Mouse (Mus musculus): ENCODE measurements around the gene Rrp12.
"Not testable (repeated sequence)": the region's sequence is repeated elsewhere in the genome, so short reads cannot be mapped to it uniquely, and the experiment has no call there.

The Rrp12 gene

DNA sequence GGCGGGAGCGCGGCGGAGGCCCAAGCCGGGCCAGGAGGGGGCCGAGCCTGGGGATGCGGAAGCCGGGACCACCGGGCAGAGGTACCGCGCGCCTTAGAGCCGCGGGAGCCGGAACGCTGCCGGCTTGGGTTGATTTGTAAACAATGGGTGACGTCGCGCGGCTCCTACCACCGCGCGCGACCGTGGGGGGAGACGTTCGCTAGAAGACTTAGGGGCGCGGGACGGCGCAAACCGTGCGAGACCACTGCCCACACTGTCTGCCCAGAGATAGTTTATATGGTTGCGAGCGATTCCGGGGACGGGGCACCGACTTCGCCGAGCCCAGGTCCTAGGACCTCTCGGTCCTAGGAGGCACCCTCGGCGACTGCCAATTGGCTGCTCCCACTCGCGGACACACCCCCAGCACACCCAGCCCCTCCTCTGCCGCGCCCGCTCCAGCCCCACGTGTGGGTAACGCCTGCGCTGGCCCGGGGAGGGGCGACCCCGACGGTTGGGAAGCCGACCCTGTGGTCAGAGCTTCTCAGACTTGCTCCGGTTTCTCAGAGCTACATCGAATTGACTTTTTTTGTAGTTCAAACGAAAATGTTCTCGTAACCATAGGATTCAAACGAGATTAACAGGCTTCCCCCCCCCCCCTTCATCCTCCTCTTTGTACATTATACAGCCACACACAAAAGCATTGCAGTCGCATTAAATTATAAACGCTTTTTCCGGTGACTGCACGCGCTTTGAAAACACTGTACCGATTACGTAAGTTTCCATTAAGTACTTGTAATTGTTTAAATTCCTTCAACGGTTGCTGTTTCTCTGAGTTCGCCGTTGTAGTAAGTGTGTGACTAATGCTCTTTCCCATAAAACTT, 47.8 kb downstream of the Rrp12 start, which contains the start of gene Frat2:
TSS of gene Frat2 (minus strand) at position 141 of the 860 bp plus-strand sequence.
- DNase-seq = peak; percentile 91 to 94

- DNase-seq = not testable (repeated sequence)
These were observed 48.4 kb downstream of the Rrp12 start for GRCm38 (mm10) chr19:41847614-41847991.

DNA sequence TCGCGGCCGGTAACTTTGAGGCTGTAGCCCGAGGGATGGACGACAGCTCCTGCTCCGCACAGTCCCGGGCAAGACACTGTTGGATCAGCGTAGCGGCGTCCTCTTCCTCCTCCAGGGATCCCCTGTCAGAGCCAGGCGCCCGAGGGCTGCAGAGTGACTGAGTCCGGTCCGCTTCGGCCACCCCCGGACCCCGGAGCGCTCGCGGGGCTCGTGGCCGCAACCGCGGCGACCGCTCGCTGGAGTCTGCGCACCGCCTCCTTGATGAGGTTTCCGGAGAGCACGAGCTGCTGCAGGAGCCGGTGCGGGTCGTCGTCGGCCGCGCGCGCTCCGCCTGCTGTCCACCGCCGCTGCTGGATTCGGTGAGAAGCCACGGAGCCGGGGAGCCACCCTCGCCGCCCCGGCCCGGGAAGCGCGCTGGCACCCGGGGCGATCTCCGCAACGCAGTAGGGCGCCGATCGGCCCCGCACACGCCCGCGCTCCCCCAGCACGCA, 48.8 kb downstream of the Rrp12 start:
- DNase-seq = peak; percentile 62 to 67

DNA sequence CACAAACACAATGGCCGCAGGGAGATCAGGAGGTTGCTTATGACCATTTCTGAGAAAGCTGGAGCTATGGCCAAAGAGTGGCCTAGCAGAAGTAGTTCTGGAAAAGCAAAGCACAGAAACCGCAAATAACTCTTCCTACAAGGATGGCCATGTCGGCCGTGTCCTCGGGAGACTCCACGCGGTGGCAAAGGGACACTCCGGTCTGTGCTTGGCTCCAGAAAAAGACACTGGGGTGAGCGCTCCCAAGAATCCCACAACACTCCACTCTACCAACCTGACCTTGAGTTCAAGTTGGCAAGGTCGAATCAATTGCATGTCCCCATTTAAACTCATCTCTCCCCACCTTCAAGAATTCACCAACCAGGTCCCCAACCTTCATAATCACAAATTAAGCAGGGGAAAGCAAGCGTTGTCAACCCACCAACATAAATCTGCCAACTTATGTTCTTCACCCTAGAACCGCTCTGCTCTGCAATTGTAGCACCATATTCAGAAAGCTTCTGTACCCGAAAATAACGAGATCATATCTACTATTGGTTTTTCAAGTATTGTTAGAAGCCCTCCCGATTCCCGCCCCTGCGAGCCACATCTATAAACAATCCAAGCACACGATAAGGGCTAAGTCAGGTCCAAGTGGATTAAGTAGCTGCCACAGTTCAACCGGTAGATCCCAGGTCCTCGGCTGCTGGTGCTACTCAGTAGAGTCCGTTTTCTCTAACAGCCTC, 49.4 kb downstream of the Rrp12 start:
- peak; percentile 25 to 38 for DNase-seq

DNA sequence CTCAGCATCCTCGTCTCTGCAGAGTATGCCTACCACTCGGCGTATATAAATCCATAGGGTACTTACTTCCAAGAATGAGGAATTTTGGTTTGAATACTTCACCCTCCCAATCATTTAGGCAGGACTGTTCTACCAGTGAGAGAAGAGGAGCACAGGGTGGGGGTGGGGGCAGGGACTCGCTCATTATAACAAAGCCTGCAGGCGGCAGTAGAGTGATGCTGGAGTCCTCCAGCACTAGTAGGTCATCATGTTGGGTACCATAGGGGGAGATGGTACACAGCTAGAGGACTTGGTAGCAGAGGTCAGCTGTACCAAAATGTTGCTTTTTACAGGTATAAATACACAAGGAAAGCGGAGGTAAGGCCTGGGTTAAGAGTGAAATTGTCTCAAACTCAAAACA, 51.6 kb downstream of the Rrp12 start:
- no peak for DNase-seq

DNA sequence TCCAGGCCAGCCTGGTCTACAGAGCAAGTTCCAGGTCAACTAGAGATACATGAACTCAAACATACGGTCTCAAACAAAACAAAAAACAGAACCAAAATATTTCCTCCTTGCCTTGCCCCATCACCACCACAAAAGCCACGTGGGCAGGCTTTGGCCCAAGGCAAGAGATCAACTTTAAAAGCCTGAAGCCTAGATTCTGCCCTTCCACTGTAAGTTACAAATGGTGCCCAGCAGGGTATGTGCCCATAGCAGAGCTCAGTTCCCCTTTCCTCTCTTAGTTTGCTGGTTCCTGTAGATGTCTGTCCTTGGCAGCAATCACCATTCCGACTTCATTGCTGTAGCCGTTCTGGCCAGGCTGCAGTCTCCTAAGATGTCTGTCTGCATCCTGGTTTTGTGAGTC, 53.3 kb downstream of the Rrp12 start:
- DNase-seq = peak; percentile 33 to 37

DNA sequence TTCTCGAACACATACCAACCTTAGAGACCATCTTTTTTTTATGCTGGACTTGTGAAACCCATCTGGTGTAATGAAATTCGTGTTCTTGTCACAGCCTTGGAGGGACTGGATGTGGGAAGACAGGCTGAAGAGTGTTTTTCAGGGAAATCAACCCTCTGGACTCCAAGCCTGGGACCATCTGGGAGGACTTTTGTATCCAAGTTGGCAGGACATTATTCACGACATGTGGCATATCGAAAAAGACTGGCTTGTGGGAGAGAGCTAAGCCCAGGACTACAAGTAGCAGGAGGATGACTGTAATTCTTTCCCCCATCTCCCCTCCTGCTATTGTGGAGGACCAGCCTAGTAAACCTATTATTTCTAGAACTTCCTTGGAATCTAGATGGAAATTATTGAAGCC, 53.8 kb downstream of the Rrp12 start:
- DNase-seq = no peak

- DNase-seq = no peak
These were observed 54.7 kb downstream of the Rrp12 start for GRCm38 (mm10) chr19:41841105-41841750.

- DNase-seq = no peak
These were observed 56.3 kb downstream of the Rrp12 start for GRCm38 (mm10) chr19:41839685-41840084.

GRCm38 (mm10) chr19:41838808-41839207, 57.2 kb downstream of the Rrp12 start:
- no peak for DNase-seq

GRCm38 (mm10) chr19:41837917-41838261, 58.1 kb downstream of the Rrp12 start:
- DNase-seq = peak; percentile 43 to 48

DNA sequence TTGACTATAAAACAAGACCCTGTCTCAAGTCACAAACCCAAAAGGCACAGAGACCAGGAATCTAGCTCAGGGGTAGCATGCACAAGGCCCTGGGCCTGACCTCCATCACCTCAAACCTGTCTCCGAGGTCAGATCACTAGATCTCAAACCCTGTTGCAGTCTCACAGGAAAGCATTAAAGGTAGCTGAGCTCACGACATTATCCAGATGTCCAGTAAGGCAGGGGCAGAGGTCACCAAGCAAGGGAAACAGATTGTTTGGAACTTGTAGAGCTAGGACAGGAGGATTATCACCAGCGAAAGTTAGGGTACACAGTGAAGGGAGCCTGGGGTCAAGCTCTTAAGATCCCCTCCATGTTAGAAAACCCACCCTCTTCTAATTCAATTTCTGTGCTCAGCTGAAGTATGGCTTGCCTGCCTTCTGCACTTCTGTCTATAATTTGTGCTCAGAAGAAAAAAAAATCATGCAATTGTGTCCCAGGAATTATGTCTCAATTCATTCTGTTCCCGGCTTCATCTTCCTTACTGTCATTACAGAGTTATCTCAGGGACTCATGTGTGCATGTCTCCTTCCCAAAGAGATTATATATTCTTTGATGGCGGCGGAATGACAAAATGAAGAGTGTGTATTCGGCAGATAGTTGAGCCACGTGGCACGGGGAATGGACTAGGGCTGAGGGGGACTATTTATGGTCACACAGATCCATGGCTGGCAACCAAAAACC, 58.6 kb downstream of the Rrp12 start:
- no peak for DNase-seq

DNA sequence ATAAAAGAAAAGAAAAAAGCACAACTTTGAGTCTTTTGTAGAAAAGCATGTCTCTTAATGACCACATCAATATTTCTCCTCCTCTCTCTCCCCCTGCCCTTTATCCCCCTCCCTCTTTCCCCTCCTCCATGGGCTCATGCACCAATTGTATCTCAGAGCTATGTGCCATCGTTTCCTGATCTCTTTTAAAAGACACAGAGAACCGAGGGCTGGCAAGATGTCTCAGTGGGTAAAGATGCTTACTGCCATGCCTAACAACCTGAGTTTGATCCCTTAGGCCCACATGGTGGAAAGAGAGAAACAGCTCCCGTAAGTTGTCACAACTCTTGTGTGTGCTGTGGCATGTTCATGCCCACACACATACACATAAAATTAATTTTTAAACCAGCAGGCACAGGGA, 59.3 kb downstream of the Rrp12 start:
- no peak for DNase-seq

DNA sequence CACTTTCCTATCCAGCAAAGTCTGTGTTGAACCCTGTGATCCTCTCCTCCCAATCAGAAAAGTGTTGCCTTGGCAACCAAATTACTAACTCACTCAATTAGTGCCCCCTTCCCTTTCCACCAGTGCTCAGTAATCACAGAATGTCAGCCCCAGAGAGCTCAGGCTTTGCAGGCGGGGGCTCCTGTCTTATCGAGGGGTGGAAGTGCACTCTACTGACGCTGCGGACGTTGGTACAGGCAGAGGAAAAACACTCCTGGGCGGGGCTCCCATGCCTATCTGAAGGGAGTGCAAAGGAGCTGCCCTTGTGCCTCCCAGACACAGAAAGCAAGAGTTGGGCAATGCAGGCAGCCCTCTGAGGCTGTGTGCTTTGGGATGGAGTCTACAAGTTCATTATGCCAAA, 60.2 kb downstream of the Rrp12 start:
- DNase-seq = peak; percentile 47 to 56

- no peak for DNase-seq
These were observed 60.6 kb downstream of the Rrp12 start for GRCm38 (mm10) chr19:41835407-41835806.

- no peak for DNase-seq
These were observed 63.3 kb downstream of the Rrp12 start for GRCm38 (mm10) chr19:41832501-41833201.

DNA sequence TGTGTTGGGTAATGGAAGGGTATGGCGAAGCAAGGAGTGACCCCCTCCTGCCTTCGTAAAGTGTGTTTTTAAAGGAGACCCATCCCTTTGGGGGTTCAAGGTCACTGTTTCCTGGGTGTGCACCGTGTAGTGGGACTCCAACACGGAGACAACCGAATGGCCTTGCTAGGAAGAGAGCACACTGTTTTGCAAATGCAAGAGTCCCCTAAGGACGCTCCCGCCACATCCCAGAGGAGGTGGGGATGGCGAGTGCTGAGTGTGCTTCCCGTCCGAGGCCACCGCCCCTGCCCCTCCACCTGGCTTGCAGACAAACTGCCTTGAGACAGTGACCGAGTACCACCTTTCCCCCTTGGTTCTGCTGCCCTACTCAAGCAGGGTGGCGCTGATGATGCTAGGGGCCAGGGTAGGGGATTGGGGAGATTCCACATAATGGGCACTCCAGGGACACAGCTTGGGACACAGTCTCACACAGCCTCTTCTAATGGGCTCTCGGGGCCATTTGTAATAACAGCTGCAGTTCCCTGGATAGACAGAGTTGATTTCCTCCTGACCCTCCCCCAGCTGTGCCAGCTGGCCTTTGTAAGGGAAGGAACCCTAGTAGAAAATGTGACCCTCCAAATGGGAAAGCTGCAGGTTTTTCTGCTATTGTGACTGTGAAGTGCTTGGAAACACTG, 64.1 kb downstream of the Rrp12 start:
- no peak for DNase-seq

DNA sequence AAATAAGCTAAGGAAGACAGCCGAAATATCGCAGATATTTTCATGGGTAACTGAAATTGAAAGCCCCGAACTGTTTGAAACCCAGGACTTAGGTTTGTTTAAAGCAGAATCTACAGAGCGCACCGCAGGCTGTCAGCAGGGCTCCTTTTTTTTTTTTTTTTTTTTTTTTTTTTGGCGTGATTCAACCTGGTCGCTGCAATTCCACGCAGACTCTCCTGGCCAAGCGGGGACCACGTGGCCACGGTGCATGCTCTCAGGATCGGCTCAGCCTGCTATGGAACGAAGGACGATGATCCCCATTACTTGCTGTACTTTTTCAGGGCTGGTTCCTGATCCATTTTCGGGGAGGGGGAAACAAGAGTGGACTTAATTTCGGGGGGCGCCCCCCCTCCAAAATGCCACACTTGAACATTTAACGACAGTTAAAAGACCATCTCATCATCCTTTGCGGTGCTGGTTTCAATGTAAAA, 64.8 kb downstream of the Rrp12 start:
- DNase-seq = peak; percentile 26 to 44

- DNase-seq = peak; percentile 85 to 89
These were observed 65.6 kb downstream of the Rrp12 start for GRCm38 (mm10) chr19:41830106-41831031.
